Mouse (Mus musculus) liver, adult 2 months (tissue): ENCODE measurements around the gene Snrpg.

Experiments used
- CTCF ChIP-seq: fragments of 200-500 bp; IDR thresholded peaks from 2 replicates; pipeline ENCODE4 v1.5.1; 2011; ENCODE audit warnings: low read depth, low read length, control low read depth
- POLR2A ChIP-seq: fragments of 200-500 bp; IDR thresholded peaks from 2 replicates; pipeline ENCODE4 v1.6.1; 2011; ENCODE audit warnings: low read length, control low read depth; ENCODE audit not compliant: insufficient read depth; ENCODE audit errors: extremely low read depth

DNA sequence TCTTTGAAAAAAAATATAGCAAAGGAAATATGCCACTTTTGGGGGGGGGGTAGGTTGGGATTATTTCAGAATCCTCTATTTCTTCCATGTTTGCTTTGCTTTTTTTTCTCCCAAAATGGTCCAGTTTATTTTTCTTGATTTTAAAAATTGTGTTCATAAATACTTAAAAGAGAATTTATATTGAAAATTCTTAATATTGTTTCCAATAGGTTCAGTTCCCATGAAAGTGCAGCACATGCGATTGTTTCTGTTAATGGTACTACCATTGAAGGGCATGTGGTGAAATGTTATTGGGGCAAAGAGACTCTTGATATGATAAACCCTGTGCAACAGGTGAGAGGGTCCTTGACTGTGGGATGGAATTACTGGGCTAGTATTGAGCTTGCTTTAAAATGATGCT lies 55.3 kb downstream of the Snrpg start, which contains the start of gene Gm44790:
- no peak for TF ChIP-seq POLR2A
- no peak for TF ChIP-seq CTCF
